Mouse (Mus musculus) gonadal fat pad, adult 2 months (tissue): ENCODE data around the gene Zfp827. TPM values are rescaled to one million over a fixed set of nuclear protein-coding genes. Genes with fewer than 3 reads are reported as not detected.
A peak's percentile ranks its signal among the peaks of the same experiment; 100 is the strongest.

Experiments used
- DNase-seq: peaks from one replicate; pipeline ENCODE4 v3.0.0-alpha.2; 2012; ENCODE audit warnings: low read depth
- polyA plus RNA-seq: library from polyadenylated mRNA; depleted of rRNA; stranded (reverse); fragments of >200 nt; gene quantifications from 2 replicates; pipeline ENCODE4 v1.2.3, GENCODE M21; 2012; rRNA removed

Zfp827 gene
- polyA plus RNA-seq, result 8.4 and 9.4 TPM in 2 replicates

DNA sequence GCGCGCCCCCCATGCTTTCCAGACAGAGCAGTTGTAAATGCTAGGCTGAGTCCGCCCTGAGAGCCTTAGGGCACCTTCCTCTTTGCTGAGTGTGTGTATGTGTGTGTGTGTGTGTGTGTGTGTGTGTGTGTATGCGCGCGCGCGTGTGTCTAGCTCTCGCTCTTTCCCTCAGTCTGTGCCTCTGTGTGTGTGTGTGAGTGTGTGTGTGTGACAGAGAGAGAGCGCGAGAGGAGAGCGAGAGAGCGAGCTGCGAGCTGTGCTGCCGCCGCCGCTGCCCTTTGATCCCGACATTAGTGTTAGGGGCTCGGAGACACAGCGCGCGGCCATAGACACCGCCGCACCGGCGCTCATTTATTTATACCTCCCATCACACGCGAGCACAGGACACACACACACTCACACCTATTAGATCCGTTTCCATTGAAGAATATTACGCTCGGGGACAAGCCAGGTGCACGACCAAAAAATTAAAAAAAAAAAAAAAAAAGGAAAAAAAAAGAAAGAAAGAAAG is at the start of gene Zfp827:
Gene Zfp827, plus strand, starts transcription at position 461 of the 511 bp plus-strand sequence.
- DNase-seq, result no peak

DNA sequence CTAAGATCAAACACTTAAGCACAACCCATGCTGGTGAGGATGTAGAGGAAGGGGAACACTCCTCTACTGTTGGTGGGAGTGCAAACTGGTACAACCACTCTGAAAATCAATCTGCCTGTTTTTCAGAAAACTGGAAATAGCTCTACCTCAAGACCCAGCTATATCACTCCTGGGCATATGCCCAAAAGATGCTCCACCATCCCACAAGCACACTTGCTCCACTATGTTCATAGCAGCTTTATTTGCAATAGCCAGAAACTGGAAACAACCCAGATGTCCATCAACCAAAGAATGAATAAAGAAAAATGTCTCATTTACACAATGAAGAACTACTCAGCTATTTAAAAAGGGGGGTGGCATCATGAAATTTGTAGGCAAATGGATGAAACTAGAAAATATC is 23.9 kb upstream of the Zfp827 start:
- no peak for DNase-seq

DNA sequence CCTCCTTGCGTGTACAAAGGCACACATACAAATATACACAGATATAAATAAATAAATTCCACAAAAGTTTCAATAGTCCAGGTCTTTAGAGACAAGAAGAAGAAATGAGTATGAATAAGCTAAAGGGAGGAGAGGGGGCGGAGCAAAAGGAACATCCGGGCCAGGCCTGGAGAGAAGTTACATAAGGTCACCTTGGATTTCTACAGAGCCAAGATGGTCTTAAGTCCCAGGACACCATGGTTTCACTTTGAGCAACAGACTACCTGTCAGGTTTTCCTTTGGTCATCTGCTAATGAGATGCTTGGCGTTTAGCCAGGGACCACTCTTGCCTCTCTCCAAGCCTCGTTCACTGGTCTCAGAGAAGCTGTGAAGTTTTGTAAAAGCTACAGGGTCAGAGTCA is 13.2 kb upstream of the Zfp827 start:
- no peak for DNase-seq

DNA sequence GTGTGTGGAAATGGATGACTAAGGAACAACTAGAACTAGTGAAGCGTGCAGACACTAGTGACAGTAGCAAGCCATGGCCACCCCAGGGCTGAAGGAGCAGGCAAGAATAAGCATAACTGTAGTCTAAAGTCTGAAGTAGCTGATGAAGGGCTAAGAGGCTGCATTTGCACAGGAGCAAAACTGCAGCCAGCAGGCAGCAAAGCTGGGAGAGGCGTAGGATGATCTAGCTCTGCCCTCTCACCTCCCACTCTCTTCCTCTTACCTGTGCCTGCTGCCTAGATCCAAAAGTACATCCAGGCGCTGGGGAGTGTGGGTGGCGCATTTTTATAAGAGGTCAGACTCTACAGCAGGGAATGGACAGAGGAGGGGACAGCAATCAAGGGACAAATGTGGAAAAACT is 12.2 kb upstream of the Zfp827 start:
- DNase-seq, result no peak

DNA sequence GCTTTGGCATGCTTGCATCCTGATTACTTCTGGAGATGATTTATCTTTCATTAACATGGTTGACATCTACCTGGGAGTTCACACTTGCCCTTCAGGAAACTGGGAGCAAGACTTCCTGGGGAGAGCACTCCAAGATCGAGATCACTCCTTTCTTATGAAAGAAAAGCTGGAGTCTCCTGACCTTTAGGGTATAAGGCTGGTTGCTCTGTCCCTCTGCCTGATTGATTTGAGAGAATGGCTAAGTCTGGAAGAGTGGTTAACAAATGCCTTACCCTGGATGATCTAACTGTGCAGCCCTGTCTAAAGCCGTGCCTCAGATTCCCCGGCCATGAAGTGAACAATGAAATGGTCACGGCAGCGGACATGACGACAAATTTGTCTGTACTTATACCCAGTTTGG is 11.7 kb upstream of the Zfp827 start:
- DNase-seq, result no peak

DNA sequence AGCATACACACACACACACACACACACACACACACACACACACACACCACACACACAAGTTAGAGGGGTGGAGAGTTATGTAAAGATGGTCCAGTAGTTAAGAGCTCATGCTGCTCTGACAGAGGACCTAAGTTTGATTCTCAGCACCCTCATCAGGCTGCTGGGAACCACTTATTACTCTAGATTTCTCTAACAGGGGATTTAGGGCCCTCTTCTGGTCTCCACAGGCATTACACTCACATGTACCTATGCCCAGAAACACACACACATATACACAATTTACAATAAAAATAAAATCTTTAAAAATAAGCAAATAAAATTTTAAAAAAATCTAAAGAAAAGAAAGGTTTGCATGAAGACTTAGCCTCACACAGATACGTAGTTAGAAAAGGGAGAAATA is 4.3 kb upstream of the Zfp827 start:
- DNase-seq, result no peak

DNA sequence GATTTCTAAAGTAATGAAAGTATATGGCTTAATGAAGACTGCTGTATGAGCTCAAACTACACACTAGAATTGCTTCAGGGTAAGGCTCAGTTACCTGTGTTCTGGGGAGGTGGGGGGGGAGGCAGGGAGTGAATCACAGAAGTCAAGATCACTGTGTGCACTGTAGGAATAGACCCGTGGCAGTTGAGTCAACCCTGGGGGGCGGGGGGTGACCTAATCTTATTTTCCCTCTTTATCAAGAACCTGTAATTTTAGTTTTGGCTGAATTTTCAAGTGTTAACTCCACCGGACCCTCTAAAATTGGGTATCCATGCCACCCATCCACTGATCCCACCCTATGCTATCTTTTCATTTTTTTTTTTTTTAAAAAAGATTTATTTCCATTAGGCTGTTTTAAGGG is 918 bp upstream of the Zfp827 start:
- no peak for DNase-seq

DNA sequence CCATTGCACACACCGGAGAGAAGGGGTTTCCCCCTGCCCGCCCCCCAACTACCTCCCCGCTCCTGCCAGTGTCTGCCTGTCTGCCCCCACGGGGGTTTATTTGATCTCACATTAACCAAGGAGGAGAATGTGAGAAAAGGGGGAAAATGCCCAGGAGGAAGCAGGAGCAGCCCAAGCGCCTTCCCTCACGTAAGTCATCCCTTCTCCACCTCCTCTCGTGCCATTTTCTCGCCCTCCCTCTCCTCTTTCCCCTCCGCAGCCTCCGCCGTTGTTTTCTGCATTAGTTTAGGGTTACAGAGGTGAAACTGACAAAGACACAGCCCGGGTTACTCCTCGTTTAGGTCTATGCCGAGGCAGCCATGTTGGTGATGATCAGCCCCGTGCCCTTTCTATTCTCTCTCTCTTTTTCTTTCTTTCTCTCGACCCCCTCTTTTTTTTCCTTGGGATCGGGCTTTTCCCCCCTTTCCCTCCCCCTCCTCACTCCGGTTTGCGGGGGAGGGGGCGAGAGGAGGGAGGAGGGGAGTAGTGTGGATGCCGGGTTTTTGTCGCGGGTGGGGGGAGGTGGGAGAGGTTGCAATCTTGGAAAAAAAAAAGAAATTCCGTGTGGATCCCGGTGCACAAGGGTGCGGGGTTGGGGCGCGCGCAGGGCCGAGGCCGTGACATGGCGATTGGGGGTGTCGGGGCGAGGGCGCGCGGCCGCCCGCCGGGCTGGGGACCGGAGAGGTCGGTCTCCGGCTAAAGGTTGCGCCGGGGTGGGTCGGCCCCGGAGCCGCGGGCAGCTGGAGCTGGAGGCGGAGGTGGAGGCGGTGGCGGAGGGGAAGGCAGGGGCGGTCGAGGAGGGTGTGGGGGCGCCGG is 531 bp downstream of the Zfp827 start:
- DNase-seq, result no peak

DNA sequence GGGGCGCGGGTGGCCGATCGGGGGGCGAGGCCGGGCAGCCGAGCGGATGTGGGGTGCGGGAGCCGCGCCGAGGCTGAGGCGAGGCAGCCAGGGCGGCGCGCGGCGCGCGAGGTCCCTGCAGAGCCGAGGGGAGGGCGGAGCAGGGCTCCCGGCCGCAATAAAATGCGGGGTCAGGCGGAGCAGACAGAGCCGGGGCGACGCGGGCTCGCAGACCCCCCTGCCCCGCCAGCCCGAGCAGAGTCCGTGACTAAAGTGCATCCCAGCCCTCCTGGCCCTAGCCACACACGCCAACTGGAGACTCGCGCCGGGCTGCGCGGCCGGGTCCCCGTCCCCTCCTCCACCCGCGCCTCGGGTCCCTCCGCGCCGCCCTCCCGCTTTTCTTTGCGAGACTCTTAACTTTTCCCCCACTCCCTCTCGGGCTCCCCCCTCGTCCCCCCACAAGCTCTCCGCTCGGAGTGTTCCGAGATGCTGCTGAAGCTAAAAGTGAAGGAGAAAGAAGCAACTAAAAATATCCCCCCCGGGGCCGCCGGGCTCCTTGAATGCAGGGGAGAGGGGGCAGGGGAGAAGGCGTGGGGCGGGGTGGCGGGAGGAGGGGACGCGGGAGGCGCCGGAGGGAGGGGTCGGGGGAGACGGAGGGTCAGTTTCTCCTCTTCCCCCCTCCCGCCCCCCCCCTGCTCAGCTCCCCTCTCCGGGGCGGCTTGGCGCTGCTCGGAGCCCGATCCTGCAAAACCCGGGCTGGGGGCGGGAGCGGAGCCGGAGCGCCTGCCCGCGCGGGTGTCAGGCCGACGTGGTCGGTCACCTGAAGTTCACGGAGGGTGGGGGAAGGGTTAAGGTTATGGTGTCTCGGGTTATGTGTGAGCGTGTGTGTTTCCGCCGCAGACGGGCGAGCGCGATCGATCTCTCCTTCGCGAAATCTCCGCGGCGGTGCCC is 1.4 kb downstream of the Zfp827 start:
- no peak for DNase-seq

DNA sequence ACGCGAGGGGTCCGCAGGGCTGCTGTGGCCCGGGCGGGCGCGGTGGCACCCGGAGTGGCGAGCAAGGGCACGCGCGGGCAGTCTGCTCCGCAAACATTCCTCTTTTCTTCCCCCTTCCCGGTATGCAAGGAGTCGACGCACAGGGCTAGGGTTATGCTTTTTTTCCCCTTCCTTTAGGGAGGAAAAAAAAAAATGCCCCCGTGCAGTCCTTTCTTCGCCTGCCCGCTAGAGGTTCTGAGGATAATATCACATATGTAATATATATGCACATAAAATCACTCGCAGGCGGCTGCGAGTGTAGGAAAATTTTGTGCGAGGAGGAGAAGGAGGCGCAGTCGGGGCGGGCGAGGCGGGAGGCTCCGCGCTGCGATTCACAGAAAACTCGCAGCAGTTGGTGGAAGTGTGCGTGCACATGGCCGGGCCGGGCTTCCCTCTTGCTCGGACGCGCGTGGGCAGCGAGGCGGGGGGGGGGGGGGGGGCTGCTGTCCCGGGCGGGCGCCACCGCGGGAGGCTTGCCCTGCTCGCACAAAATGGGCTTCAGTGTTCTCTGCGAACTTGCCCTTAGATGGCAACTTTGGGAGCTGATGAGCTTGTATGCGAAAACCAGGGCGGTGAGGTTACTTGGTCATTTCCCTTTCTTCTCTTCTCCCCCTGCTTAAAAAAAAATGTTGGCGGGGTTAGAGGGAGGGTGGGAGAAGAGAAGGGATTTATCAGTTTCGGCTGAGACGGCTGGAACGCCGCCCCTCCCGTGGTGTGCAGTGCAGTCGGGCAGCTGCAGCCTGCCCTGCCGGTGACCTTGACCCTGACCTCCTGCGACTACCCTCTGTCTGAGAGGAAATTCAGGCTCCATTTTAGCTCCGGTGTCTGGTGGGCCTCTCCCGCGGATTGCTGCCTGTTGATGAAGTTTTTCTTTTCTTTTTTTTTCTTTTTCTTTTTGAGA is 2.4 kb downstream of the Zfp827 start:
- DNase-seq, result no peak

DNA sequence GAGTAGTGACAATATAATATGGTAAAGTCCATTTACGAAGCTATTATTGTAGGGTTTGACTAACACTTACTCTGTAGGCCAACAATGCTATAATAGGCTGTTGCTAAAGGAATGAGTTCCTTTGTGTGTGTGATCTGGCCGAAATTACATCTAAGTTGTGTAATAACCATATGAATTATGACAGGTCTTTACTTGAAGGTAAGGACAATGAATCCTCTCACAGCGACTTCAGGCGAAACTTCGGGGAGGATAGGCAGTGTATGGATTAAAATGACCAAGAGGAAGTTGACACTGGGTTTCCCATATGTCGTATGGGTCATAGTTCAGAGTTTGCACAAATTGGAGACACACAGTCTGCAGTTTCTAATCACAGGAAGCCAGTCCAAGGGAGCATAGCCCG is 9.3 kb downstream of the Zfp827 start:
- peak; percentile 83 for DNase-seq

DNA sequence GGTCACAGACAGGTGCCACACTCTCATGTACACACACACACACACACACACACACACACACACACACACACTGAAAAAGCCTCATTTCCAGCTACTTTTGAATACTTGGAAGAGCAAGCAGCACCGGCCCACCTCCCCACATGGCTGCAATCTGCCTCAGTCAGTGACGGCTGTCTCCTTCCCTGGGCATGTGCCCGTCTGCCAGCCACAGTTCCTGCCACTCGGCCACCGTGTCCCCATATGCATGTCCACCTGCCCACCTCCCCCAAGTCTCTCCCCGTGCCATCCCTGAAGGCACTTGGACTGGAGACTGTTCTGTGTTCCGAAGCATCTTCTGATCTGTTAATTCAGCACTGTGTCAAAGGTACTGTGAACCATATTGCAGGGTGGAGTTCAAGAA is 9.8 kb downstream of the Zfp827 start:
- no peak for DNase-seq

DNA sequence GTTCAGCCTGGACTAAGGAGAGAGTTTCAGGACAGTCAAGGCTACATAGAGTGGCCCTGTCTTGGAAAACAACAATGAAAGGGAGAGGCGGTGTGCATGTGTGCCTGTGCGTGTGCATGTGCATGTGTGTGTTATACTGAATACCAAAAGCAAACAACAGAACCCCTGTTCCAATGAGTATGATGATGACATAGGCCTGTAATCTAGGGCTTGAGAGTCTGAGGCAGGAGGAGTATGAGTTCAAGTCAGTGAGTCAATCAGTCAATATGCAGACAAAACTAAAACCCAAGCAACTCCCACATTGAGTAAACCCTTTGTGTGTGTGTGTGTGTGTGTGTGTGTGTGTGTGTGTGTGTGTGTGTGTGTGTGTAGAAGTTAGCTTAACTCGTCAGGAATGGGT is 13.2 kb downstream of the Zfp827 start:
- no peak for DNase-seq

DNA sequence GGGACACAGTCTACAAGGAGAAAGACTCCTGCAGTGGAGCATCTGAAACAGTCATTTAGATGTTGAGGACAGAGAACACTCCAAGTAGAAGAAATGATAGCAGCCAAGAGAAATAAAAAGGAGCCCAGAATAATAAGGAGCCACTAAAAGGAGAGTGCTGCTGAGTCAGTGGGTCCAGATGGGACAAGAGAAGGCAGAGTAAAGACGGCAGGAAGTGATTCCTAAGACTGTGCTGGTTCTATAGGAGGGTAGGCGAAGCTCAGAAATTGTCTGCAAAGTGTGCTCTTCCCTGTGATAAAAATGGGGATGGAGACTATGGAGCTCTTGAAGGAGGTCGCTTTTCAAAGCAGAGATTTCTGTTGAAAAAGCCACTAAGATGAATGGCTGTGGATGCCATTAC is 14.0 kb downstream of the Zfp827 start:
- no peak for DNase-seq

DNA sequence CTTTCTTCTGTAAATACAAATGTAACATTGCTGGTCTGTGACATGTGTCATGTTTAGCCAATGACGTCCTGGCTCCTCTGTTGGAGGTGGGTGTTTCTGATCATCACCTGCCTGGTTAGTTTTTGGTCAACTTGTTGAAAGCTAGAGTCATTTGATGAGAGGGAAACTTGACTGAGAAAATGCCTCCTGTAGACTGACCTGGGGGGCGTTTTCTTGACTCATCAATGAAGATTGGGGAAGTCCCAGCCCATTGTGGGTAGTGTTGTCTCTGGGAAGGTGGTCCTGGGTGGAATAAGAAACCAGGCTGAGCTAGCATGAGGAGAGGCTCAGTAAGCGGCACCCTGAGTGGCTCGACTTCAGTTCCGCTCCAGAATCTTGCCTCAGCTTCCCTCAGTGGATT is 16.4 kb downstream of the Zfp827 start:
- DNase-seq, result no peak

DNA sequence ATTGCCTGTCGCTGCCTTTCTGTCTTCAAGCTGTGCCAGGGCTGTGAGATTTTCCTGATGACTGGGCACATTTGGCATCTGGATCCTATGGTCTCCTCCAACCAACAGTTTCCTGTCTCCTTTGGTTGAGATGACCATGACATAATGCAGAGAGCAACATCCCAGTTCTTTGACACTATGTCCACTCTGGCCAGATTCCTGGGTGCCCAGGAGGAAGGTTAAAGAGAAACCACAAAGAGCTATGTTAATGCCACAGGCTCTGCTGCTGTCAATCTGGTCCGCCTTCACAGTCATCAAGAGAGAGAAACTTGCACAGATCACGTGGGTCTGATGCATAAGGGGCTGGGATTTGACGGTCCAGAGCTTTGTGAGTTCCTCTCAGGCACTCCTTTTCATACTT is 18.4 kb downstream of the Zfp827 start:
- no peak for DNase-seq

DNA sequence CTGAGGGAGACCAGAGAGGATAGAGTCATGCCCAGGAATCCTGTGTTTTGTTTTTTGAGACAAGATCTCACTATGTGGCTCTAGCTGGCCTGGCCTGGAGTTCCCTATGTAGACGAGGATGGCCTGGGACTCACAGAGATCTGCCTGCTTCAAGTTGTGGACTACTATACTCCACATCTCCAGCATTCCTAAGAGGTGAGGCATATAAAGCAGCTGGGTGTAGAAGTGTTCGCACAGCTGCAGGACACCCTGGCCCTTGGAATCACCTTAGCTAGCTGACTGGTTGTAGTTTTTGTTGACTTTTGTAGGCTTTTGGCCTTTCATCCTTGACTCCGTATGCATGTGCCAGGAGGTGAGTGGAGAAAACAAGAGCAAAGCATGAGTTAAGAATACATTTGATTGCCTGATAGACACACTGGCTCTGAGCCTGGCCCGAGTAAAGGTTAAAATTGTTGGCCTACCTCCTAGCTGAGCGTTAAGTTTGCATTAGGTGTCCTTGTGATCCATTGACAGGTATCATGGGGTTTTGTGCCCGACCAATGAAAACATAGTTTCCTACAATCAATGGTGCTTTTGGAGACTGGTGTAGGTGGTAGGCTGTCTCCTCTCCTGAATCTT is 20.3 kb downstream of the Zfp827 start:
- DNase-seq, result no peak

DNA sequence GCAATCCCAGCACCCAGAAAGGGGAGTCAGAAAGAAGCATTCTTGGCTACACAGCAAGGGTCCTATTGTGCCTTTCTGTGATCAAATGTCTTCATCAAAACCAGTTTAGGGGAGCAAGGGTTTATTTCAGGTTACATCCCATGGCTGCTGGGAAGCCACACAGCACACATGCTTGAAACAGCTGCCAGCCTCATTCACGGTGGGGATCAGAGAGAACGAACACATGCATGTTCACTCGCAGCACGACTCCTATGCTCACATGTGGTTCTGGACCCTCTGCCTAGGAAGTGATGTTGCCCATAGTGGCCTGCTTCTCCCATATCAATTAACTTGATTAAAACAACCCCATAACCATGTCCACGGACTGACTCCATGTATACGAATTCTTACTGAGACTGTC is 26.0 kb downstream of the Zfp827 start:
- DNase-seq, result no peak

DNA sequence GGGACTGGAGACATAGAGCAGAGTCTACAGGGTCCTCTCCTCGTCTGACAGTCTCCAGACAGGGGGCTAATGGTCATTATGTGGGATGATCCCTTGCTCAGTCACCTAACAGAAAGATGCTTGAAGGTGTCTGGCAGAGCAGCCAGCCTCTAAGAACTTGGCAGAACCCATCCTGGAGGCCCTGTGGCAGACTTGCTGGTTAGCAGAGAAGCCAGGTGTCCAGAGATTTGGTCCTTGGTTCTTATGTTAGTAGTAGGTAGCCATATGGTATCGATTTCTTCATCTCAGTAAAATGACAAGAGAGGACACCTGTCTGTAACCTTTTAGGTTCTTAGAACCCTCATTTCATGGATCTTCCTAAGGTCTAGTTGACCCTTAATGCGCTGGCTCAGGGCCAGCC is 28.9 kb downstream of the Zfp827 start:
- no peak for DNase-seq

DNA sequence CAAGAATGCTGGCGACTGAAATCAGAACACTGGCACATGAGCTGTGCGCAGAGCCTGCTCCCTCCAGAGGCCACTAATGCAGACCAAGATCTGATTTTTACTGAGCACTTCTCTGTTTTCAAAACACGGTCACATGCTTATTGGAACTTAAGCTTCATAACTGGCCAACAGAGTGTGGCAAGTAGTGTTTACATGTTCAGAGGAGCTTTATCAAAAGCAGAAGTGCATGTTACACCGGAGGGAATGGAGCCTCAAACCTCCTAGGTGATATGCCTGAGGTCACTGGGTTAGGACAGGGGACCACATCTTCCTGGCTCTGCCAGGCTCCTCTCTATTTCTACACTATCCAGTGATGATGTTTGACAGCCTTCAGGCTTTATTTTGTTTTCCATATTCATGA is 31.1 kb downstream of the Zfp827 start:
- DNase-seq, result no peak

DNA sequence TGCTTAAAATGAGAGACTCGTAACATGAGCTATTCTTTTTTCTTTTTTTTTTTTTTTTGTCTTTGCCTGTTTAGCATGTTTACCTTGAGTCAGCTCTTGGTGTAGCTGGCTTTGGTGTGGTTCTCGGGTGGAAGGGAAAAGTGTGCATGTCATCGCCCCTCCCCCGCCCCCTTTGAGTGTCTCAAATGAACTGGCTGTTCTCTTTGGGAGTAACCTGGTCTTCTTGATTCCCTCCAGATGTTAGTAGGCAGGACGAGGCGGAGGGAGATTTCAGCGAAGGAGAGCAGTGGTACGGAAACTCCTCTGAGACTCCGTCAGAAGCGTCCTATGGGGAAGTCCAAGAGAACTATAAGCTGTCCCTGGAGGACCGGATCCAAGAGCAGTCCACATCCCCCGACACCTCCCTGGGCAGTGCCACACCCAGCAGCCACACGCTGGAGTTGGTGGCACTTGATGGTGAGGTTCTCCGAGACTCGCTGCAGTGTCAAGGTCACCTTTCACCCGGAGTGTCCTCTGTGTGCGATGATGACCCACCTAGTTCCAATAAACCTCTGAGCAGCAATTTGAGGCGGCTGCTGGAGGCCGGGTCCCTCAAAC is 31.9 kb downstream of the Zfp827 start:
- no peak for DNase-seq
